Mouse (Mus musculus) intestine, embryonic 16.5 days (tissue): ENCODE results near the gene Xpo6. TPM values are rescaled to one million over a fixed set of nuclear protein-coding genes. Genes with fewer than 3 reads are reported as not detected.

ENCODE experiments used
- ATAC-seq: fragments of 200-750 bp; cut with Nextera tagmentation; 2 replicates; pipeline ENCODE4 v1.8.0; 2017; ENCODE audit warnings: moderate TSS enrichment, moderate library complexity
- H3K27ac ChIP-seq: fragments of 300-500 bp; sonication (generic); 2 replicates; pipeline ENCODE4 v1.5.1; 2014; ENCODE audit warnings: mild to moderate bottlenecking, low read length
- H3K27me3 ChIP-seq: fragments of 300-500 bp; sonication (generic); replicated peaks from 2 replicates; pipeline ENCODE4 v1.6.1; 2014; ENCODE audit warnings: low read length, control low read depth, mixed read lengths; ENCODE audit not compliant: control insufficient read depth, insufficient read depth
- H3K36me3 ChIP-seq: fragments of 300-500 bp; sonication (generic); 2 replicates; pipeline ENCODE4 v1.6.1; 2014; ENCODE audit warnings: low read length, control low read depth; ENCODE audit not compliant: control insufficient read depth, insufficient read depth
- H3K4me1 ChIP-seq: fragments of 300-500 bp; sonication (generic); 2 replicates; pipeline ENCODE4 v1.6.1; 2014; ENCODE audit warnings: low read length, control low read depth, mixed read lengths; ENCODE audit not compliant: control insufficient read depth, insufficient read depth
- H3K4me2 ChIP-seq: fragments of 300-500 bp; sonication (generic); 2 replicates; pipeline ENCODE4 v1.6.1; 2014; ENCODE audit warnings: low read depth, low read length, control low read depth
- H3K4me3 ChIP-seq: fragments of 300-500 bp; sonication (generic); 2 replicates; pipeline ENCODE4 v1.5.1; 2014; ENCODE audit warnings: mild to moderate bottlenecking, low read length
- H3K9ac ChIP-seq: fragments of 300-500 bp; sonication (generic); 2 replicates; pipeline ENCODE4 v1.6.1; 2014; ENCODE audit warnings: low read depth, low read length
- H3K9me3 ChIP-seq: fragments of 300-500 bp; sonication (generic); 2 replicates; pipeline ENCODE4 v1.6.1; 2016; ENCODE audit warnings: low read length, control low read depth; ENCODE audit not compliant: control insufficient read depth
- WGBS: fragments of 180-500 bp; shearing (Covaris S2); extraction: QIAGEN DNeasy Blood & Tissue Kit; methylation state at CpG from one replicate; pipeline ENCODE4 v1.1.7; 2014; 5-methylcytosine and 5-hydroxymethylcytosine counted together
- polyA plus RNA-seq: library from polyadenylated mRNA; unstranded; fragments of >200 nt; fragmentation: Nextera tagmentation; extraction: Ambion mirVana; gene quantifications from 2 replicates; pipeline ENCODE4 v1.2.1, GENCODE M21; 2015

The Xpo6 gene
- polyA plus RNA-seq, 1 experiment from 2014 or later = 28.2 TPM

DNA sequence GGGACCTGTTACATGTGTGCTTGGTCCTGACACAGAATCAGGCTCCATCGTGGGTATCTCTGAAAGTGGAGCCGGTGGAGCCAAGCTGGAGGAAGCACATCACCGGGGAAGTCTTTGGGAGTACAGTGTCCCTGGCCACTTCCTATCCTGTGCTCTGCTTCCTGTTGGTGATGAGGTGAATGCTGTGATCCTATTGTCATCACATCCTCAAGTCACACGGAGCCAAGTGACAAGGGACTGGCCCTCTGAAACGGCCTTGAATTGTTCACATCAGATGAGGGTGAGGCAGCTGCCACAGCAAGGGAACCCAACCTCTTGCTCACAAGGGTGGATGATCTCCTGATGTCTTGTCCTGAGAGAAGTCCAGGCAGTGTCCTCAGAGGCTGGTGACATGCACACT lies 103.7 kb downstream of the Xpo6 start:
- Histone ChIP-seq H3K9me3 (no peaks in the 10 kb centered on the region), H3K27ac (no peak overlapping the region), H3K4me2 (no peak overlapping the region), H3K9ac (no peak overlapping the region), H3K27me3 (no peaks in the 10 kb centered on the region), H3K4me1 (no peaks in the 10 kb centered on the region), H3K36me3 (0 out of 2 replicates have a peak, but pooled peaks cover 2% of the 10 kb centered on the region), H3K4me3 (no peak overlapping the region)
- ATAC-seq = no peak
- WGBS = 79% methylated on average over 5 of the region's 5 CpGs

DNA sequence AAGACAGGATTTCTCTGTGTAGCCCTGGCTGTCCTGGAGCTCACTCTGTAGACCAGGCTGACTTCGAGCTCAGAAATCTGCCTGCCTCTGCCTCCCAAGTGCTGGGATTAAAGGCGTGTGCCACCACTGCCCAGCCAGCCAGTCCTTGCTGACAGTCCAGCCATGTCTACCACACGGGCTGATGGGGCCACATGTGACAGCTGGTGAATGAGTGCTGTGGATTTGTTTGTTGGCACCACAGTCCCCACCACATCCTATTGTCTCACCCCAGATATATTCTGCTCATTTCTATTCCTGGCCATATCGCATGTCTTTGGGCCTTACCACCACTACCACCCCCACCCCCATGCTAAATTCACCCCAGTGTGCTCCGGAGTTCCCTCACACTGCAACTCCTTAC lies 105.6 kb downstream of the Xpo6 start:
- Histone ChIP-seq H3K4me3 (no peak overlapping the region), H3K4me1 (no peaks in the 10 kb centered on the region), H3K36me3 (0 out of 2 replicates have a peak, but pooled peaks cover 2% of the 10 kb centered on the region), H3K9me3 (0 out of 2 replicates have a peak, but pooled peaks cover 4% of the 10 kb centered on the region), H3K27ac (no peak overlapping the region), H3K9ac (no peak overlapping the region), H3K27me3 (no peaks in the 10 kb centered on the region), H3K4me2 (no peak overlapping the region)
- no peak for ATAC-seq
- 88% methylated on average over 5 of the region's 5 CpGs for WGBS

- Histone ChIP-seq H3K9ac (no peak overlapping the region), H3K4me2 (no peak overlapping the region), H3K27ac (no peak overlapping the region), H3K9me3 (0 out of 2 replicates have a peak, but pooled peaks cover 4% of the 10 kb centered on the region), H3K4me1 (no peaks in the 10 kb centered on the region), H3K4me3 (no peak overlapping the region), H3K27me3 (no peaks in the 10 kb centered on the region), H3K36me3 (no peaks in the 10 kb centered on the region)
- WGBS = 44% methylated on average over 3 of the region's 3 CpGs
- ATAC-seq = no peak
Measured at GRCm38 (mm10) chr7:126093162-126093561, 107.1 kb downstream of the Xpo6 start.

DNA sequence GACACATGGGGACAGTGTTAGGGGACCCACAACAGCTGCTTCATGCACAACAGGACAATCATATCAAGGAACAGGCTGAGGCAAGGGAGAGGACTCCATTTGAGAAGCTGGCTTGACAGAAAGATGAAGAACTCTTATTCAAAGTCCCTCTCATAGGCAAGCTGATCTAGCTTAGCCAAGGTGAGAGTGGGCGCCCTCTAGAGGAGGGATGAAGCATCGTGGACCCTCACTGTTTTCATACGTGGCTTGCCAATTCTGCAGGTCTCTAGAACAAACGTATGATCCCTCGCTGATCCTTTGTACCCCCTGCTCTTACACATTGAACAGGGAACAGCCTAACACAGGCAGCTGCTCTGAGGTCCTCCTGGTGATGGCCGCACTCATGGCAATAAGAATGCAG lies 110.5 kb downstream of the Xpo6 start:
- no peak for ATAC-seq
- WGBS = 13% methylated on average over 6 of the region's 6 CpGs

DNA sequence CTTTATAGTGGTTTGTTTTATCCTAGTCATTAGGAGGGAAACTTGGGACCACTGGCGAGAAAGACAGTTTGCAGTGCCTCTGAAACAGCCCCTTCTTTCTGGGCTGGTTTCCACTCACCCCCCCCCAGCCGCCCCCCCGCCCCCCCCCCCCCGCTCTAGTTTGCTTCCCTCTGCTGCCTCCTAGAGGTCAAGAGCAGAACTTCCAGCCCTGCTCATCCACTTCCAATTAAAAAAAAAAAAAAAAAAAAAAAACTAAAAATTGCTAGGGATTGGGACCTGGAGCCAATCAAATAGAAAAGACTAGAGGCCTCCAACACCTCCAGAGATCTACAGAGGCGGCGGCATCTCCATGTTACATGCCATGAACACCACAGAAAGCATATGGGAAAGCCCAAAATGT lies 112.1 kb downstream of the Xpo6 start:
- Histone ChIP-seq H3K4me2 (no peak overlapping the region), H3K4me3 (no peak overlapping the region), H3K4me1 (peaks cover 11% of the 10 kb centered on the region), H3K36me3 (no peaks in the 10 kb centered on the region), H3K9me3 (0 out of 2 replicates have a peak, but pooled peaks cover 4% of the 10 kb centered on the region), H3K27me3 (peaks cover 4% of the 10 kb centered on the region; the same call in 1 of the 2 replicates), H3K27ac (no peak overlapping the region), H3K9ac (no peak overlapping the region)
- no peak for ATAC-seq
- 29% methylated on average over 4 of the region's 6 CpGs for WGBS

More for the DNA sequence above, 110.5 kb downstream of the Xpo6 start:
- Histone ChIP-seq H3K4me1 (peaks cover 8% of the 10 kb centered on the region), H3K9me3 (0 out of 2 replicates have a peak, but pooled peaks cover 4% of the 10 kb centered on the region), H3K36me3 (no peaks in the 10 kb centered on the region), H3K4me3 (no peak overlapping the region), H3K9ac (no peak overlapping the region), H3K4me2 (no peak overlapping the region), H3K27me3 (no peaks in the 10 kb centered on the region; the same call in 1 of the 2 replicates), H3K27ac (no peak overlapping the region)

DNA sequence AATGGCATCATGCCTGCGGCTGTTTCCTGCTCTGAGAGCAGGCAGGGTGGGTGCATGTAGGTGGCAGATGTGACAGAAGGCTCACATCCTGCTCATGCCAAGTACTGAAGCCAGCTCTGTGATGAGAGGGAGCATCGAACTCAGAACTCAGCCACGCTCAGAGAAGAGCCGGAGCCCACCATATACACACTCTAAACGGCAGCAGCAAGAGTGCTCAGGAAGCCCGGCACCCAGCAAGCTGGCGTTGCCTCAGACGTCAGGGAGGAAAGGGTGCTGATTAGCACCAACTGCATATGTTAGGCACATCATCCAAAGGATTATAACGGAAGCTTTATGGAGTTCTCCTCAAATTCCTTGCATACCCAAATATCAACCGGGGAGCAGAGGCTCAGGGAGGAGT lies 112.7 kb downstream of the Xpo6 start:
- Histone ChIP-seq H3K36me3 (no peaks in the 10 kb centered on the region), H3K27me3 (peaks cover 9% of the 10 kb centered on the region), H3K4me1 (peaks cover 11% of the 10 kb centered on the region), H3K4me3 (no peak overlapping the region), H3K9ac (no peak overlapping the region), H3K9me3 (0 out of 2 replicates have a peak, but pooled peaks cover 4% of the 10 kb centered on the region), H3K27ac (no peak overlapping the region), H3K4me2 (no peak overlapping the region)
- WGBS = 53% methylated on average over 10 of the region's 10 CpGs
- ATAC-seq = no peak

DNA sequence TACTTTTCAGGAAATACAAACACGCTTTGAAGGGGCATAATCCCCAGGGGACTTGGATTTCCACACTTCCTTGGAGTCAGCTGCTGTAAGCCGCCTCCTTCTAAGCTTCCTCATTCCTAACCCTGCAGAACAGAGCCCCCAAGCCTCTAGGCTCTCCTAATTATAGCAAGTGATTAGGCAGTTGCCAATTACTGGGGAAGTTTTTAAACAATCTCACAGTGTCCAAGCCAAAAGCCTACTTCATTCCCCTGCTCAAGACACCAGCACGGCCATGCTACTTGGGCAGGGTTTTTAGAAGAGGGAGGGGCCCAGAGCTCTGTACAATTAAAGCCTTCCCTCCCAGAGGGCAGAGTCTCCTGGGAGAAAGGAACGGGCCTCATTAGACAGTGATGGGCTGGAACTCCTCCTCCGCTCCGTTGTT lies 114.0 kb downstream of the Xpo6 start:
- Histone ChIP-seq H3K27me3 (peaks cover 22% of the 10 kb centered on the region), H3K36me3 (no peaks in the 10 kb centered on the region), H3K4me2 (no peak overlapping the region), H3K4me1 (peaks cover 22% of the 10 kb centered on the region), H3K9ac (no peak overlapping the region), H3K9me3 (0 out of 2 replicates have a peak, but pooled peaks cover 4% of the 10 kb centered on the region), H3K27ac (no peak overlapping the region), H3K4me3 (no peak overlapping the region)
- peak; percentile 59 for ATAC-seq
- 22% methylated on average over 6 of the region's 6 CpGs for WGBS

DNA sequence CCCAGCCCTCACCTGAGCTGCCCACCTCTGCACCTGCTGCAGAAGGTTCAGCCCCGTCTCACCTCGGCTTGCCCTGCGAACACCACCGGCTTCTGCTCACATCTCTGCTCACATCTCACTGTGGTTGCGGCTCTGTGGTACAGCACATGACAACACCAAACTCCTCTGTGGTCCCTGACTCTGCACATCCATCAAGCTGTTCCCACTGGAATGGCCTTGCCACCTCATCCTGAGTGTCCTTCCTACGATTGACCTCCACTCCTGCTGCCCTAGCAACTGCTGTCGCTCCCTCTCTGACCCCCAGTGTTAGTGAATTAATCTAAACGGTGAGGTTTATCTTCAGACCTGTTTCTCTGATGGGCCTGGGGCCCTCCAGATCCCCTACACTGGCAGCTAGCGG lies 115.1 kb downstream of the Xpo6 start:
- Histone ChIP-seq H3K4me3 (no peak overlapping the region), H3K9ac (no peak overlapping the region), H3K4me2 (no peak overlapping the region), H3K27me3 (peaks cover 34% of the 10 kb centered on the region), H3K9me3 (no peaks in the 10 kb centered on the region), H3K27ac (no peak overlapping the region), H3K4me1 (peaks cover 22% of the 10 kb centered on the region), H3K36me3 (no peaks in the 10 kb centered on the region)
- no peak for ATAC-seq
- WGBS = 92% methylated on average over 9 of the region's 9 CpGs

GRCm38 (mm10) chr7:126083980-126084348 lies 116.3 kb downstream of the Xpo6 start:
- 0 out of 2 replicates have a peak, but pooled peaks have one; percentile 4 for ATAC-seq
- Histone ChIP-seq H3K36me3 (no peaks in the 10 kb centered on the region), H3K4me2 (no peak overlapping the region), H3K4me1 (peaks cover 22% of the 10 kb centered on the region), H3K4me3 (no peak overlapping the region), H3K27me3 (peaks cover 36% of the 10 kb centered on the region), H3K27ac (no peak overlapping the region), H3K9ac (no peak overlapping the region), H3K9me3 (no peaks in the 10 kb centered on the region)
- 22% methylated on average over 4 of the region's 4 CpGs for WGBS
